Mouse (Mus musculus): ENCODE data around the gene Acsbg2. TPM values are rescaled to one million over a fixed set of nuclear protein-coding genes. Genes with fewer than 3 reads are reported as not detected.

Gene Acsbg2
- polyA plus RNA-seq, 1 experiment from 2014 or later = not detected

DNA sequence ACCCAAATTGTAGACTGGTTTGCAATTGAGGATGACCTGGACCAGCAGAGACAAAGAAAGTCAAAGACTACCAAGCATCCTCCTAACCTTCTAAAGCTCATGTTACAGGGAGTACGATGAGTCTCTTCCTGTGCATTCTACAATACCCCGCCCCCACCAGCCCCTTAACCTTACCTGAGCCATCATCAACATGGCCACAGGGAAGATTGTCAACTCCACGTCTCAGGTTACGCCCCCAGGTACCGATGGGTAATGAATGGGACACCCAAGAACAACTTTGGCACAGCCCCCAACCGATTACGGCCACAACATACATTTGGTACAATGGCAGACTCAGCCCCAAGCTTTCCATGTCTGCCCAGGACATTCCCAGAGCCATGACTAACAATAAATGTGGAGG, 33.7 kb downstream of the Acsbg2 start:
- Histone ChIP-seq H3K9me3 (replicated peaks) (no peaks in the 10 kb centered on the region), H3K27ac (no peak overlapping the region), H3K4me2 (no peak overlapping the region), H3K36me3 (no peaks in the 10 kb centered on the region), H3K9ac (no peak overlapping the region), H3K4me3 (no peak overlapping the region), H3K4me1 (replicated peaks) (no peaks in the 10 kb centered on the region), H3K27me3 (no peaks in the 10 kb centered on the region)
- WGBS = 79% methylated on average over 7 of the region's 7 CpGs
- no peak for ATAC-seq (replicated peaks; ENCODE audit: insufficient number of reproducible peaks, insufficient read depth, low FRiP score, low read depth)

DNA sequence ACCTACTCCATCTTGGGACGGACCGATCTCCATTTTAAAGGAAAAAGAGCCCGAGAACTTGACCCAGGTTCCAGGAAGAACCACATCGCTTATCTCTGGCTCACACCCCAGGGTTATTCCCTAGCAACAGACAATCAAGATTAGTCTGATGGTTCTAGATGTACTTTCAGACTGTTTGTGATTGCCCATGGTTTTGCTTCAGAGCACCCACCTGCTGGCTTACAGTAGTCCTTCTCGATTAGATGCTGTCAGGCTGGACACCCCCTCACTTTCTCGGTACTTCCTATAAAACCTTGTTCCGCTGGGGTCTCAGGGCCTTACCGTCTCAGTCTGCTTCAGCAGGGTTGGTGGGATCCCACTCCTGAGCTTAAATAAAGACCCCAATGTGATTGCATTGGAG, 37.9 kb downstream of the Acsbg2 start:
- Histone ChIP-seq H3K9ac (no peak overlapping the region), H3K9me3 (replicated peaks) (no peaks in the 10 kb centered on the region), H3K27me3 (no peaks in the 10 kb centered on the region), H3K4me2 (no peak overlapping the region), H3K27ac (no peak overlapping the region), H3K36me3 (no peaks in the 10 kb centered on the region), H3K4me3 (no peak overlapping the region), H3K4me1 (replicated peaks) (peaks cover 3% of the 10 kb centered on the region; the same call in 1 of the 2 replicates)
- whole genome bisulfite sequencing = 82% methylated on average over 8 of the region's 8 CpGs
- no peak for ATAC-seq (replicated peaks; ENCODE audit: insufficient number of reproducible peaks, insufficient read depth, low FRiP score, low read depth)

DNA sequence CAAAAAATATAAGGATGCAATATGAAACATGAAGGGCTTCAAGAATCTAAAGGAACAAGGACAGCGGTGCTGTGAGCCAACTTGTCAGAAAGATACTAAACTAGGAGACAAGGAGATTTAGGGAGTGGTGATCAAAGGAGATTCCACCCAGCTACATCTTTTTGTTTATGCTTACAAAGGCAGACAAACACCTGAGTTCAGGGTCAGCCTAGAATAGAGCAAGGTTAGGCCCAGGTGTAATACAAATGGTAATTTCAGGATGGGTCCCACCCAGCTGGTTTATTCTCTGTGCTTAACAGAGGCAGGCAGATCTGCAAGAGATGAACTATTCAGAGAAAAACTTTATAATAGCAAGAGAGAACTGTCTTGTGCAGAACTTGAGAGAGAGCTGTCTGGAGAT, 40.9 kb downstream of the Acsbg2 start:
- Histone ChIP-seq H3K4me1 (replicated peaks) (peaks cover 21% of the 10 kb centered on the region), H3K27me3 (no peaks in the 10 kb centered on the region), H3K27ac (no peak overlapping the region), H3K4me2 (no peak overlapping the region), H3K9ac (no peak overlapping the region), H3K4me3 (no peak overlapping the region), H3K36me3 (no peaks in the 10 kb centered on the region), H3K9me3 (replicated peaks) (no peaks in the 10 kb centered on the region)
- ATAC-seq (replicated peaks; ENCODE audit: insufficient number of reproducible peaks, insufficient read depth, low FRiP score, low read depth) = no peak
- WGBS = 80% methylated on average over 1 of the region's 1 CpGs

DNA sequence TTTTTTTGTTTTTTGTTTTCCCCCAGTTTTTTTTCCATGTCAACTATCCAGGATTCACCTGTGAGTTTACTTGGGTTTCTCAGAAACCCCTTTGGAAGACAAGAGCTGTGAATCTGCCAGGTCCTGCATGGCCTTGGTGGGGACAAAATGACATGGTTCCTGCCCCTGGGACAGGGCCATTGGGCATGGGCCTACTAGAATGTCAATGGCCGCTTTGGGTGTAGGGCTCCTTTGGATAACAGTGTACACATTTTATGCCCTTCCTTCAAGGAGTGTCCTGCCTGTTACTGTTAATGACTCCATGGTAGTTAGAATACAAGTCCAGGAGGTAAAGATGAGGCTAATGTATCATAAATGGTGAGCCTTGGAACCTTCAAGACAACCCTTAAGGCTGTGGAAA, 41.3 kb downstream of the Acsbg2 start:
- H3K4me1 ChIP-seq (replicated peaks) = peaks cover 21% of the 10 kb centered on the region
- H3K9ac ChIP-seq = no peak overlapping the region
- no peaks in the 10 kb centered on the region for H3K36me3 ChIP-seq
- H3K4me3 ChIP-seq = no peak overlapping the region
- no peaks in the 10 kb centered on the region for H3K9me3 ChIP-seq (replicated peaks)
- H3K27me3 ChIP-seq = no peaks in the 10 kb centered on the region
- no peak for ATAC-seq (replicated peaks; ENCODE audit: insufficient number of reproducible peaks, insufficient read depth, low FRiP score, low read depth)
- no peak overlapping the region for H3K4me2 ChIP-seq
- WGBS = 75% methylated on average over 1 of the region's 1 CpGs
- H3K27ac ChIP-seq = no peak overlapping the region

DNA sequence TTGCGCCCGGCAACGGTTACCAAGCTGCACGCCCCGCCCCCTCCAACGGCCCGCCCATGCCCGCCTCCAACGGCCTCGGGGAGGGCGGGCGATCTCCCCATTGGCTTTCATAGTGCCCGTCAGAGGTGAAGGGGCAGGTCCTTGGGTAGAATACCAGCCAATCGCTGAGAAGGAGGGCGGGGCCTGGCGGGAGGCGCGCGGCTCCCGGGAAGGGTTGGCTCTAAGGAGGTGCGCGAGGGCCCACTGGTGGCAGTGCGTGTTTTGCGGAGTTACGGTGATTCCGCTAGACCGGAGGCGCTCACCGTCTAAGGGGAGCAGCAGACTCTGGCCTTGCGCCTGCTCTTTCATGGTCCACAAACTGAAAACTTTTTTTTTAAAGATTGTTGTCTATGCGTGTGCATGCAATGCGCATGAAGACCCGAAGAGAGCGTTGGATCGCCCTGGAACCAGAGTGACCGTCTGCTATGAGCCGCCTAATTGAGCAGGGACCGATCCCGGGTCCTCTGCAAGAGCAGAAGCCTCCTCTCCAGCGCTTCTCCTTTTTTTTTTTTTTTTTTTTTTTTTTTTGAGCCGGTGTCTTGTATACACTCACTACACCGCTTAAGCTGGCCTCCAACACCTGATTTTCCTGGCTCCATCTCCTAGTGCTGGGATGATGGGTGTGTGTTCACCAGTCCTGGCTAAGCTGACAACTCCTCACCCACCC, 43.0 kb downstream of the Acsbg2 start:
- peak; percentile 99 for ATAC-seq (replicated peaks; ENCODE audit: insufficient number of reproducible peaks, insufficient read depth, low FRiP score, low read depth)
- Histone ChIP-seq H3K36me3 (no peaks in the 10 kb centered on the region), H3K4me3 (peak overlapping the region; percentile 80), H3K4me2 (peak overlapping the region; percentile 94), H3K27me3 (no peaks in the 10 kb centered on the region), H3K27ac (no peak overlapping the region), H3K4me1 (replicated peaks) (peaks cover 21% of the 10 kb centered on the region), H3K9ac (peak overlapping the region; percentile 69), H3K9me3 (replicated peaks) (no peaks in the 10 kb centered on the region)
- under 1% methylated on average over 42 of the region's 42 CpGs for WGBS

DNA sequence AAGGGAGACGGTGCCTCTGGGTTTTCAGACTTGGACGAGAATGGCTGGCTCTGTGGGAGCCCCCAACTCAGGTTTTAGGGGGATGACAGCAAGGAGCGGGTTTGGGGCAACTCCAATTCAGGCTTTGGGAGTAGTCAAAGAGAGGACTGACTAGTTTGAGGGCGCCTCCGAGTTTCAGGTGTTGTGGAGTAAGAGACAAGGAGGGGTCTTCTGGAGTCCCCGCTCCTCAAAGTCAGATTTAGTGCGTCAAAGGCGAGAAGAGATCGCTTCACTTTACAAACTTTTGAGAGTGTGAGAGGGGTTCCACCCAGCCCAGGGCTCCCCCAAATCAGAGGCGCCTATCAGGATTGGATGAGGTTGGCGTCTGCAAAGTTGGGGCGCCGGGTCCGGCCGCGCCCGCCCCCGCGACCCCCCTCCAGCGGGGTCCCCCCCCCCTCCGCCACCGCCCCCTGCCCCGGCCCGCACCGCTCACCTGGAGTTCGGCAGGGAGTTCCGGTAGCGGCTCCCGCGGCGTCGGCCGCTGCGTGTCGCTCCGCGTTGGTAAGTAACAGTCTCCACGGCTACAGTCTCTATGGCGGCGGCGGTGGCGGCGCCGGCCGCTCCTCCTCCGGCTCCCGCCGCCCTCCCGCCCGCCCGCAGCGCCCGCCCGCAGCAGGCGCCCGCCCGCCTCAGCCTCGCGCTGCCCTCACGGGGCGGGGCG, 43.7 kb downstream of the Acsbg2 start, which contains the start of gene Rfx2:
Gene Rfx2, minus strand, starts transcription at position 603 of the 700 bp plus-strand sequence.
- no peak for ATAC-seq (replicated peaks; ENCODE audit: insufficient number of reproducible peaks, insufficient read depth, low FRiP score, low read depth)
- under 1% methylated on average over 48 of the region's 62 CpGs for WGBS
- peaks cover 21% of the 10 kb centered on the region for H3K4me1 ChIP-seq (replicated peaks)

DNA sequence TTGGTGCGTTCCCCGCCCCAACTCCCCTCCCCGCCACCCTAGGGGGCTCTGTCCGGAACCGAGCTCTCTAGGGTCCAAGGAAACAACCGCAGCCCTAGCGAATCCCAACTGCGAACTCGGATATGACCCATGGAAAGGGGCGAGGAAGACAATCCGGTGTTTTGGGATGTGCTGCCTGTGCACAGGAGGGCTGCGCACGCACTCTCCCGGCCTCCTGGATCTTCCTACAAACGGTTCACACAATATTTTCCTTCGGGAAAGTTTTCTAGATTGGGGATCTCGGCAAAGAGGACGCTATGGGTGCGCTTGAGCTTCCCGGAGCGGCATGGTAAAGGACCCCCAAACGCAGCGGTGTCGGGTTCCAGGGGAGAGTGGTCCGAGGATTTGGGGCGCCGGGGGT, 44.5 kb downstream of the Acsbg2 start:
- 1% methylated on average over 27 of the region's 27 CpGs for WGBS
- H3K4me3 ChIP-seq = peak overlapping the region; percentile 80
- peaks cover 21% of the 10 kb centered on the region for H3K4me1 ChIP-seq (replicated peaks)
- H3K27ac ChIP-seq = no peak overlapping the region
- H3K9me3 ChIP-seq (replicated peaks) = no peaks in the 10 kb centered on the region
- H3K9ac ChIP-seq = peak overlapping the region; percentile 69
- no peaks in the 10 kb centered on the region for H3K27me3 ChIP-seq
- H3K4me2 ChIP-seq = peak overlapping the region; percentile 94
- H3K36me3 ChIP-seq = no peaks in the 10 kb centered on the region
- no peak for ATAC-seq (replicated peaks; ENCODE audit: insufficient number of reproducible peaks, insufficient read depth, low FRiP score, low read depth)

More for the DNA sequence above, 43.7 kb downstream of the Acsbg2 start, which contains the start of gene Rfx2:
- no peaks in the 10 kb centered on the region for H3K36me3 ChIP-seq
- H3K9ac ChIP-seq = peak within 1 kb of the TSS; percentile 69
- peak within 1 kb of the TSS; percentile 94 for H3K4me2 ChIP-seq
- no peaks in the 10 kb centered on the region for H3K27me3 ChIP-seq
- H3K27ac ChIP-seq = 0 out of 2 replicates have a peak within 1 kb of the TSS, but pooled peaks have one; percentile 18
- no peaks in the 10 kb centered on the region for H3K9me3 ChIP-seq (replicated peaks)
- H3K4me3 ChIP-seq = peak within 1 kb of the TSS; percentile 80

DNA sequence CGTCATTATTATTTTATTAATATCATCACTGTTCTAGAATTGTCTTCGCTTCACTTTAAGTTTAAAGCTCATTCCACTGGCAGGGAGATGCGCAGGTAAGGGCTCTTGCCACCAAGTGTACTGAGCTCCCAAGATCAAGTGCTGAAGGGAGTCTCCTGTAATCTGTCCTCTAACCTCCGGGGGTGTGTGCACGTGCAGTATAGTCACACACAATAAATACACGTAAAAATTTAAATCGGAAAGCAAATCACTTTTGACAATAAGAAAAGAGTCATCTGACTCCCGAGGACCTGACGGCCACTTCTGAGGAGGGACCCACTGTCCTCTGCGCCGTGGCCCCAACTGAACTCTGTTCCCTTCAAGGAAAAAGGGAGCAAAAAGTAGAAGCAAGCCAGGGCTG, 45.1 kb downstream of the Acsbg2 start:
- no peak overlapping the region for H3K27ac ChIP-seq
- H3K36me3 ChIP-seq = no peaks in the 10 kb centered on the region
- peak overlapping the region; percentile 80 for H3K4me3 ChIP-seq
- 0 out of 2 replicates have a peak overlapping the region, but pooled peaks have one; percentile 1 for H3K9ac ChIP-seq
- no peaks in the 10 kb centered on the region for H3K9me3 ChIP-seq (replicated peaks)
- 42% methylated on average over 11 of the region's 11 CpGs for WGBS
- H3K4me2 ChIP-seq = peak overlapping the region; percentile 94
- no peaks in the 10 kb centered on the region for H3K27me3 ChIP-seq
- H3K4me1 ChIP-seq (replicated peaks) = peaks cover 21% of the 10 kb centered on the region
- no peak for ATAC-seq (replicated peaks; ENCODE audit: insufficient number of reproducible peaks, insufficient read depth, low FRiP score, low read depth)

DNA sequence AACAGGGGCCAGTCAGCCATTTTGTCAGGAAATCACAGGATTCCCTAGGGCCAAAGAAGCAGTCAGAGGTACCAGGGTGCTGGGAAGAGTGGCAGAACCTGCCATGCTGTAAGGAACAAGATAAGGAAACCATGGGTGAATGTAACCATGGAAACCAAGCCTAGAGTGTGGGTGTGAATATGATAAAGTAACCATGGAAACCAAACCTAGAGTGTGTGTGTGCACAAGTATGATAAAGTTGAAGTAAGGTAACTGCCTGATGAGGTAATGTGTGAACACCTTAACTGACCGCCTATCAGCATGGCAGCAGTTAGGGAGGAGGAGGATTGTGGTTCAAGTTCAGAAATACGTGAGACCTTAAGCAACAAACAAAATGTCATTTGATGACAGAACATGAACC, 47.5 kb downstream of the Acsbg2 start:
- ATAC-seq (replicated peaks; ENCODE audit: insufficient number of reproducible peaks, insufficient read depth, low FRiP score, low read depth) = no peak
- H3K9ac ChIP-seq = no peak overlapping the region
- no peaks in the 10 kb centered on the region for H3K36me3 ChIP-seq
- 69% methylated on average over 2 of the region's 2 CpGs for WGBS
- H3K9me3 ChIP-seq (replicated peaks) = no peaks in the 10 kb centered on the region
- H3K4me3 ChIP-seq = no peak overlapping the region
- H3K27me3 ChIP-seq = no peaks in the 10 kb centered on the region
- H3K4me2 ChIP-seq = no peak overlapping the region
- H3K27ac ChIP-seq = no peak overlapping the region
- H3K4me1 ChIP-seq (replicated peaks) = peaks cover 21% of the 10 kb centered on the region

DNA sequence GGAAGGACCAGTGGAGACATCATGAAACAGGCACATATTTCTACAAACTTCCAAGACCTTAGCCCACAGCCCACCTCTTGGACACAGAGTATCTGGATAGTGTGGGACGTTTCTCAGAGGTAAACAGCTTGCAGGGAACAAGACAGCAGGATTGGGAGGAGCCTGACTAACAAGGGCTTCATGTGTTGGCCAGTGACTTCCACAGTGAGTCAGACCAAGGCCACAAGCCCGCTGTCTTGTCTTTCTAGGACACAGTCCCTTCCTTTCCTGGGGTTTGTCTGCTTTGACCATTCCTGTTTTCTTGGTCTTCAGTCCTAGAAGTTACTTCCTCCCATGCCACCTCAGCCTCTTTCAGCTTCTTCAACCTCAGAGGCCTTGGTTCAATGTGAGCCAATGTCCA, 50.9 kb downstream of the Acsbg2 start:
- Histone ChIP-seq H3K36me3 (no peaks in the 10 kb centered on the region), H3K4me1 (replicated peaks) (peaks cover 9% of the 10 kb centered on the region), H3K27ac (no peak overlapping the region), H3K9me3 (replicated peaks) (no peaks in the 10 kb centered on the region), H3K4me2 (no peak overlapping the region), H3K27me3 (no peaks in the 10 kb centered on the region), H3K4me3 (no peak overlapping the region), H3K9ac (no peak overlapping the region)
- no peak for ATAC-seq (replicated peaks; ENCODE audit: insufficient number of reproducible peaks, insufficient read depth, low FRiP score, low read depth)
- WGBS = 60% methylated on average over 2 of the region's 2 CpGs

DNA sequence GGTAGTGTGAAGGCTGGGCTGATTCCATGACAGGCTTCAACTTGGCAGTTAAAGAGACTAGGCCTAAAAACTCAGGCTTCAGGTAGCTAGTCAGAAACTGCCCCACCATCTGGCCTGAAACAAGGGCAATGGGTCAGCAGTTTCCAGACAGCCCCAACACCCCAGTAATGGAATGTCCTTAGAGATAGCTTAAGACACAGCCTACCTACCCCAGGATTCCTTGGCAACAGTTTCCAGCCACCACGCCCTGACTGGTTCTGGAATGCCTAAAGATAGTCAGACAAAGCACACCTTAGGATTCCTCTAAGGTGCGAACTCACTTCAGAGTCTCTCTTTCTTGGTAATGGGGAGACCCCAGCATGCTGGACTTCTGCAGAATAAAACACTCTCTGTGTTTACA, 51.9 kb downstream of the Acsbg2 start:
- H3K9ac ChIP-seq = no peak overlapping the region
- no peaks in the 10 kb centered on the region for H3K27me3 ChIP-seq
- H3K27ac ChIP-seq = no peak overlapping the region
- no peak overlapping the region for H3K4me3 ChIP-seq
- H3K4me1 ChIP-seq (replicated peaks) = peaks cover 9% of the 10 kb centered on the region
- no peaks in the 10 kb centered on the region for H3K9me3 ChIP-seq (replicated peaks)
- no peak overlapping the region for H3K4me2 ChIP-seq
- no peak for ATAC-seq (replicated peaks; ENCODE audit: insufficient number of reproducible peaks, insufficient read depth, low FRiP score, low read depth)
- WGBS = 73% methylated on average over 2 of the region's 2 CpGs
- no peaks in the 10 kb centered on the region for H3K36me3 ChIP-seq

Data from heart, embryonic 15.5 days (tissue).